Mouse (Mus musculus) telencephalon, adult 2 months (tissue): ENCODE data around the gene Ablim2.

ENCODE experiments used
- DNase-seq: peaks from one replicate; pipeline ENCODE4 v3.0.0-alpha.2; 2011; ENCODE audit warnings: low read depth, low spot score

Ablim2 gene

DNA sequence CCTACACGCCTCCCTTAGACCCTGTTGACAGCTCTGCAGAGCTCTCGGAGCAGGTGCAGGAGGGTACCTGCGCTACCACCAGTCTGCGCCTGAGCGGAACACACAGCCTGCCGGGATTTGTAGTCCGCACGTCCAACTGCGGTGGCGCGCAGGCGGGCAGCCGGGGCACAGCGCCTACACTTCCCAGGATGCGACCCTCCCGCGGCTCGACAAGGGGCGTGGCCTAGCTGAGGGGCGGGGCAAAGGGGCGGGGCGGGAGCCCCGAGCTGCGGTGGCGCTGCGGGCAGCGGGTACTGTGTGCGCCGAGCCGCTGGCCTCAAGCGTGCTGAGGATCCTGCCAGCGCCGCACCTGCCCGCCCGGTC, at the start of gene Ablim2:
TSS of gene Ablim2 (plus strand) at position 242 of the 363 bp plus-strand sequence.
- DNase-seq = peak; percentile 97

DNA sequence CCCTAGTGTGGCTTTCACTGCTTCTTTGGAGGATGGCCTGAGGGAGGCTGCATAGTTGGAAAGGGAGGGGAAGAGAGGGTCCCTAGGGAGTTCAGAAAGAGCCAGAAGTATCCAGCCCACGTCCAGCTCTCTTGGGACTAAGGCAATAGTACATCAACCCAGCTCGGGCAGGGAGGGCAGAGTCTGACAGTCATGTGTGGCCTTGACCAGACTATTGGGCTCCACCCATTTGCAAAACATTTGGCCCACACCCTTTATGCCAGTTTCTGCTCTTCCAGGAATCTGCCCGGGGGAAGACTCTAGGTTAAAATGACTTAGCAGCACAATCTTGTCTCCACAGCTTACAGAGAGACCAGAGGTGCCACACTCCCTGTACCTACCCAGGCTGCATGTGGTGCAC, 47.2 kb upstream of the Ablim2 start:
- DNase-seq = no peak

DNA sequence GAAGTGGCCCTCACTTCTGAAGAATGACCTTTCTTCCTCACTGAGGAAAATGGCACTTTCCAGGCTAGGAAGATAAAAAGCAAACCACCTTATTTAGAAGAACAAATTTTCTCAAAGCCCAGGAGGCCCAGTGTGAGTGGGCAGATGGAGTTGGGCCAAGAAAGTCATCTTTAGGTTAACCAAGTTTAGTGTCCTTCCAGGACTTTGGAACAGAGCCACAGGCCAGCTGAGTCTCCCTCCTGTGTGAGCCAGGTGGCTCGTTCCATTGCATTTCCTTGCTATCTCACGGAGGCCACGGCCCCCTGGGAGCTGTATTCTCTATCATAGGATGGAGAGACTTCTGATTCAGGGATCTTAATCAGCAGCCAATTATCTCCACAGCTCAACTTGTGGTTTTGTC, 46.7 kb upstream of the Ablim2 start:
- DNase-seq = no peak

DNA sequence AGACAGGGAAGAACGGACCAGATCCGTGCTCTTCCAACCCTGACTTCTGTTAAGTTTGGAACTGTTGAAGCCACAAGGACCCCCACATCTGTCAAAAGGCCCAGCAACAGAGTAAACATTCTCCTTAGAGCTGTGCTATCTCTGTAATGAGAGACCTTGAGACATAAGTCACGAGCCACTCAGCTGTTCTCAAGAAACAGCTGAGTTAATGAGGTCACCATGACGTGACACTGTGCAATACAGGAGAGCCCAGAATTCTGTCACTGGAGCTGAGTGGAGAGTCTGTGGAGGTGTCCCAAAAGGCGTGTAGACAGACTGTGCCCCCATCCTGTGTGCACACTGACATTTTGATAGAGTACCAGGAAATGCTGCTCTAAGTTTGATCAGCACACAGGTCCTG, 45.2 kb upstream of the Ablim2 start:
- DNase-seq = no peak

DNA sequence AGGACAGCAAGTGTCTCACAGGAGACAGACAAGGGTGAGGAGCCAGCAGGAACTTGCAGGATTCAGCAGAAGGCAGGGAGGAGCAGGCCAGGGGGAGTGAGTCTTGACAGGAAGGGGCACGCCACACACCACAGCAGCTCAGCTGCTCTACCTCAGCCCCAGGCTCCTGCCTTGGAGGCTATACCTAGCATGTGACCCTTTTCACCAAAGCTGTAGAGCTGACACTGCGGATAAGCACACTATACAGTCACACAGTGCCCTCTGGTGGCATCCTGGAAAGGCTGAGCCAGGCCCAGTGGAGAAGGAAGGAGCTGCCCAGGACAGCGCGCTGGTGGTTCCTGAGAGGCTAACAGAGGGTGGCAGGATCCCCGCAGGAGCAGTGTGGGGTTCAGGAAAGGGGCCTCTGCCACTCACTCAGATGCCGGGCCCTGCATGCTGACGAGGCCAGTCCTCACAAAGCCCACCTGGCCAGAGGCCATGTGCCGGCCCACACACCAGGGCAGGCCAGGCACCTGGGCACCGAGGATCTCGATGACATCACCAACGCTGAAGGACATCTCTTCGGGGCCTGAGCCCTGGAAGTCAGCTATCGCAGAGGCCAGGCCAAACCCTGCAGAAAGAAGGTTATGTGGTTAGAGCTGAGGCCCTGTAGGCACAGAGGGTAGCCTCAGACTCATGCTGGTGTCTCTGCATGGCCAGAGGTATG, 43.9 kb upstream of the Ablim2 start:
- DNase-seq = peak; percentile 36

DNA sequence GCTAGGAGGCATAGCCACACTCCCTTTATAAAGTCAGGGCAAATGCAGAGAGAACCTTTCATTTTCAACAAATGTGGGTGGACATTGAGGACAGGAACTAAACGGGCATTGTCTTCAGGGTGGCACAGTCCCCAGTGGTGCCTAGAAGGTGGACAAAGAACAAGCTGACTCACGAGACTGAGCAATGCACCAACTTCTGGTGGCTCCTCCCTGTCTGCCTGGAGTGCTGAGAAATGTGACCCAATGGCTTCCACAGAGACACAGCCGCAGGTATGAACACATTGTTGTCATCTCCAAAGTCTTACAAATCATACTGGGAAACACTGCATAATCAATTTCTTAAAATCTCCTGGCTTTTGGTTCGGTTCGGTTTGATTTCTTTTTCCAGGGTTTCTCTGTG, 40.2 kb upstream of the Ablim2 start:
- DNase-seq = no peak

DNA sequence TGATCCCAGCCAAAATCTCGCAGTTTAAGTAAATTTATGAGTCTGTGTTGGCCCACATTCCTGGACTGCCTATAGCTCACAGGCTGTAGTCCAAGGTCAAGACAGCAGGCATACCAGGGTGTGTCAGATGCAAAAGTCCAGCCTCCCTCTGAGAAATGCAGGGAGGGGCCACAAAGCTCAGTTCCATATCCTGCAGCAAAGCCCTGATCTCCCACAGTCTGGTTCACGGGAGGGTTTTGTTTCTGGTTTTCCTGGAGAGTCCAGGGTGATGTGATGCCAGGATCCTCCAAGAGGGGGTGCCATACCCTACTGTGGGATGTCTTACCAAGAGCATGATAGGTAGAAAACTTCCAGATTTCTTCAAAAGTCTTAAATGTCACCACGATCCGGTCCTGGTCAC, 39.7 kb upstream of the Ablim2 start:
- no peak for DNase-seq

DNA sequence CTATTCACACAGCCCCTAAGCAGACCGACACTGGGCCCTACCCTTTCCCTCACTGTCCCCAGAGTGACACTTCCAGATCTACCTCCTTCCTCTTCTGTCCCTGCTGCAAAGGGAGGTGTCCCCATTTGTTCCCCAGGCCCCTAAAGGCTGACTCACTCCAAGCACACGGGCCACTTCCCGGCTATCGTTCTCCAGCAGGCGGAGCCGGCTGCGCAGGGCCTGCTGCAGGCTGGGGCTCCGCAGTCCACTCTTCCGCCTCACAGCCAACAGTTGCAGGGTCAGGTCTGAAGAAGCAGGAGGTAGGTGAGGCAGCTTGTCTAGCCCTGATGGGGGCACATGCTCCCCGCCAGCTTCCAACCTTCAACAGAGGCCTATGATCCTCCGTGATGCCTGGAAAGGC, 38.9 kb upstream of the Ablim2 start:
- DNase-seq = no peak

DNA sequence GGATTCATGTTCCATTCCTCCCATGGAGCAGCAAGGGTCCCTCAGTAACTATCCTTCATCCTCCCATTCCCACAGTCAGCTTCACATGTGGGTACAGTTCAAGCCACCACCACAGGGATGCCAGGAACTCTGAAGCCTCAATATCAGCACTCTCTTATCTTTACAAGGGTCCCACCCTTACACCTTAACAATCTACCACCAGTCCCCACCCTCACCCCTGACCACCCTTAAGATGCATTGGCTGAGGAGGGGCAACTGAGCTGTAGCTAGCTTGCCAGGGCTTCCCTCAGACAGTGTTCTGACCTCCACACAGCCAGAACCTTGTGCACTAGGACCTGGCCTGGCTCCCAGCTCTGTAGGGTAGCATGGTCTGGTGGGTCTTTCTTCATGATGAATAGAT, 38.3 kb upstream of the Ablim2 start:
- DNase-seq = no peak

DNA sequence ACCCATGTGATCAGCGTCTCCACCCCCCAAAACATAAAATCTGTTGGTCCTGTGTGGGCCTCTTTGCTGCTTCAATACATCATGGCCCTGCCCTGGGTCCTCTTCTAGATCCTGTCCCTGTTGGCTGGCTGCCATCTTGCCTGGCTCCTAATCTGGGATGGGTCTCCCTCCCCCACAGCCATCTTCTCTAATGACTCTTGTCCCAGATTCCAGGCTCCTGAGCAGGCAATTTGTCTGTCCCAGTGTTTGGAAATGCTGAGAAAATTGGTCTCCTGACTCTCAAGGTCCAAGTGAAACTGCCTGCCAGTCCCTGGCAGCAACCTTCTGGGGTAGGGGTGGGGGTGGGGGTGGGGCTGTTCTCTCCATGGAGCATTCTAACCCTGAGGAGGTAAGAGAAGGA, 37.8 kb upstream of the Ablim2 start:
- DNase-seq = no peak

DNA sequence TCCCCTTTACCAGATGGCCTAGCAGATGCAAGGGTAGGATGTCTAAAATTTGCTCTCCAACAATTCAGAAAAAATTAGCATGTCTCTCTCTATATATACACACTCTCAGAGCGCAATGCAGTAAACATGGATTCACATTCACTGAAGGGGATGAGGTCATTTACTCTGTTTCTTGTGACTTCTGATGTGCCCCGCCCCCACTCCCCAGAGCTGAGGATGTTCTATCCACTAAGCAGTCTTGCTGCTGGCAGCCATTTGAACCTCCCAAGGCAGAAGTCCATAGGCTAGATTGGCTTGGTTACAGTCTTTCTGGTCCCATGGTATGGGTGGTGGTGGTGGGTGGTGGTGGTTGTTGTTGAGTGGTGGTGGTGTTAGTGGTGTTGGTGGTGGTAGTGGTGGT, 35.7 kb upstream of the Ablim2 start:
- no peak for DNase-seq

DNA sequence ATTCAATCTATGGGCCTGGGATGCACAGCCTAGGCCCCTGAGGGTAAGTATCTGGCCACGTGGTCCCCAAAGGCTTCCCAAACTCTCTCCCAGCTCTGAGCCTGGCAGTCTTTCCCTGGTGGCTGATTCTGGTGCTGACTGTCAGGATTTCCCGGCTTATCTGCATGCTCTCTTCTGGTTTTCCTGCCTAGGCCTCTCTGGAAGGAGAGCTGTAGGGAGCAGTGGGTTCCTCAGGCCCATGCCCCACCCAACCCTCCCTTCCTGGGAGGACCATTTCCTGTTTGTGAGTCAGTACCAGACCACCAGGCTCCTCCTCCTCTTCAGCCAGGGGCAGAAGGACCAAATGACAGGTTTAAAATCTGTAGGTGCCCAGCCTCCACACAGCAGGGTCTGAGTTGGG, 35.0 kb upstream of the Ablim2 start:
- DNase-seq = no peak

DNA sequence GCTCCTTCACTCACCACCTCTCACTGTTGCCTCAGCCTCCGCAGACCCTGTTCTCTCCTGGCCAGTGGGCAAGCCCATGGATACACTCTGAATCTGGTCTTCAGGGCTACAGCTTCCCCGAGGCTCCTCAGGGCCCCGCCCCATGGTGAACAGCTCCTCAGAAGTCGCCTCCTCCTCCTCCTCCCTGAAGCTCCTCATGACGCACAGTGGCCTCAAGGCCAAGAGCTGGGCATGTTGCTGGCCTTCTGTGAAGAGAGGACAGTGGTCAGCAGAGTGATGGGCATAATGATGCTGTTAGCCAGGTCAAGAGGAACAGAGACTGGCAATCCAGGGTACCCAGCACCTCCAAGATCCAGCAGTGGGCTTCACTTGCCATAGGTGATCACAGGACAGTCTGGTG, 33.8 kb upstream of the Ablim2 start:
- no peak for DNase-seq

DNA sequence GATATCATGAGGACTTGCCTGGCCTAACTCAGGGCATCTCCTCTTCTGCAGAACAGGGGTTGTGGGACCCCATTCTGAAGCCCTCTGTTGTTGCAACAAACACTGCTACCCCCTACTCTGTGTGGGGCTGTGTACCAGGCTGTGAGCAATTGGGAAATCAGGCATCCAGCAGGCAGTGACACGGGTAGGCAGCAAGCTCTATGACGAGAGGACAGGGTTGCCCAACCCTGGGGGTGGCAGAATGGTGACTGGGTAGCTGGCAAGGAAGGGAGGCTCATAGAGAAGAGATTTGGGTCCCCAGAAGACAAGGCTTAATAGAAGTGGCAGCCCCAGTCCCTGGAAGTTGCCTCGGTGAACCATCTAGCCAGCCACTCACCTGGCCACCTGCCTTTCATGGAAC, 31.8 kb upstream of the Ablim2 start:
- no peak for DNase-seq

DNA sequence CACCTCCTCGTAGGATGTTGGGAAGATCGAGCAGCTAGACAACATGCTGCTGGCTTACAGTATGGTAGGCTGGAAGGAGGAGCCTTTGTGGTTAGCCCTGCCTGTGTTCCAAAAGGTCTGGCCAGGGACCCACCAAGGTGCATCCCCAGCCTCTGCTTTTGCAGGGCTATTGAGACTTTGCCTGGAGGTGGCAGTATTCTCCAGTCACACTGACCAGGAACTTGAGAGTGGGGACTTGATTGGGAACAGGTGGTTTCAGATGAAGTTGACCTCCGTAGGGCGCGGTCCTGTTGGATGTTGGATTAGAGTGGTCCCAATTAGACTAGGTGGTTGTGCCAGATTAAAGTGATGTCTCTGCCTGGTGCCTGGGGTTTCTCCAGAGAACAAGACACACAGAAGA, 30.2 kb upstream of the Ablim2 start:
- DNase-seq = no peak

DNA sequence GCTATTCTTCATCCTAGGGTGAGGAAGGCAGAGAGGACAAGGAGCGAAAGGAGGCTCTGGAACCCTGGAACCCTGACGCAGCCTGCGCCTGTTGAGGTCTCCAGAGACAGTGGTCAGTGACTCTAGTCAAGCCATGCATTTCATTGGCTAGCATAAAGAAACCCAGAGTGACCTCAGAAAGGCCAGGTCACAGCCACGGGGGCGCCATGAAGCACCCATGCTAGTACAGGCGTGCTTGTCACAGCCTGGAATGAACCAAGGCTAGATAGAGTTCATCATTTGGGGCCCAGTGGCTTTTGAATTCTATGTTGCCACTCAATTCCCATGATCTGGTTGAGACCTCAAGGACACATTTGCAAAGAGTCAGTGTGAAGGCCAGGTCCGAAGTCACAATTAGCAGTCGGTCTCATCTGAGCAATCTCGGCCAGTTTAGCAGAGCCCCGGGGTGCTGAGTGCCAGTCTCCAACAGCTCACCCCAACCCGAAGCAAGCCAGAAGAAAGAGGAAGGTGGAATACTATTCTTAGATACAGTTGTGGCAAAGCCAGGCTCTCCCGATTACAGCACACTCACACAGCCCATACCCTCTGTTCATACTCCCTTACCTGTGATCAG, 29.2 kb upstream of the Ablim2 start:
- DNase-seq = no peak

DNA sequence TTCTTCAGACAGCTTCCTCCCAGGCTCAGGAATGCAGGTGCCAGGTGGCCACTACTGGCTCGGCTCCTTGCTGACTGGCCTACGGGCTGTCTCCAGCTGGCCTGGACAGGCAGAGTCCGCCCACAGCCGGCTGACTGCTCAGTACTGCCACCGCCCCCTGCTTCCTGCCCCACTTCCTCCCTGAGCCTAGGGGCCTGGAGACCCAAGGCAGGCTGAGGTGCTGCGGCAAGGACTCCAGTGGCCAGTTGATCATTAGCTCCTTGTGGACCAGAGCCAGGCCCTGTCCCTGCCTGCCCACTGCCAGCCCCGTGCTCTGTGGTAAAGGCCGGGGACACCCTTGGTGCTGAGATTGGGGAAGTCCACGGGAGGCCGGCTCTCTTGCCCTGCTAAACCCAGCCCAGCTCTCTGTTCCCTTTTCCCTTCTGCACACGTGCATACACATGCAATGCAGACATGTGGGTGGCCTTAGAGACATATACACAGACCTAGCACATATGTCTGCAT, 28.7 kb upstream of the Ablim2 start:
- DNase-seq = no peak

DNA sequence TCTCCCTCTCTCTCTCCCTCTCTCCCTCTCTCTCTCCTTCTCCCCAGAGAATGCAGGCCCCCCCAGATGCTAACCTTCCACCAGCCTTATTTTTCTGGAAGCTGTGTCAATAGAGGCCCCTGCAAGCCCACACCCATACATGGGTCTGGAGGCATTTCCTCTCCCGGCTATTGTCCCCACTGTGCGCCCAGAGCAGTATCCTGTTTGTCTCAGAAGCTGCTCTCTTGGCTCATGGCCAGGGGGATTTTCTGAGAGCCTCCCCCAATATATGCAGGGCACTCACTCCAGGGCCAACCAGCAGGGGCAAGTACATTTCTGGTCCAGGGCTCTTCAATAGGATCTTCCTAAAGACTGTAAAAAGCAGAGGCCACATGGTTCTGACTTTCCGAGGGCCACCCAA, 27.8 kb upstream of the Ablim2 start:
- DNase-seq = no peak

DNA sequence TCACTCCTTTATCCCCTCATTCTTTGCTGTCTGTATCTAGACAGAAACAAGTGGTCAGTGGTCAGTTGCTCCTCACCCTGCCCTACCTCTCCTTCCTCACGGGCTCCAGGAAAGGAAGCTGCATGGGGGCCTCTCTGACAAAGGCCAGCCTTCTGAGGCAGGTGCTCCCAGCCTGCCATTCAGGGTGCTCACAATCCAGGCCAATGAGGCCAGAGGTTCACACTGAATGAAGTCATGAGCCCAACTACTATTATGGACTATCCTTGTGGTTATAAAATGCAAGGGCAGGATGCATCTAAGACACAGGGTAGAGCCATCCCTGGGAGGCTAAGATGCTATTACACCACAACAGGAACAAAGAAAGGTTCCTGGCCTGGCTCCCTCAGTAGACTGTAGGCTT, 27.1 kb upstream of the Ablim2 start:
- no peak for DNase-seq

DNA sequence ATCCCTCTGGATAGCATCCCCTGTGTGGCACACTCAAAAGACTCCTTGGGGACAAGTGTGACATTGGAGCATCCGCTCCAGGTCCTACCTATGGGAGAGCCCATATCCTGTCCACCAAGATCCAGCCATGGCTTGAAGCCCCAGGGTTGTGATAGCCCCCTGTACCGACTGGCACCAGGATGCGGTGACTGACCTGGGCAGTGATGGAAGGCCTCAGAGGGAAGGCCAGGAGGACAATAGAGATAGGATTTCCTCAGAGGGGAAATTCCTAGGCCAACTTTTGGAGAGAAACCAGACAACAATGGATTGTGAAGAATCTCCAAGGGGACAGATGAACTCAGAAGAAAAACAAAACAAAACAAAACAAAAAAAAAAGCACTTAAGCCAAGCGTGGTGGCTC, 26.7 kb upstream of the Ablim2 start:
- DNase-seq = no peak

DNA sequence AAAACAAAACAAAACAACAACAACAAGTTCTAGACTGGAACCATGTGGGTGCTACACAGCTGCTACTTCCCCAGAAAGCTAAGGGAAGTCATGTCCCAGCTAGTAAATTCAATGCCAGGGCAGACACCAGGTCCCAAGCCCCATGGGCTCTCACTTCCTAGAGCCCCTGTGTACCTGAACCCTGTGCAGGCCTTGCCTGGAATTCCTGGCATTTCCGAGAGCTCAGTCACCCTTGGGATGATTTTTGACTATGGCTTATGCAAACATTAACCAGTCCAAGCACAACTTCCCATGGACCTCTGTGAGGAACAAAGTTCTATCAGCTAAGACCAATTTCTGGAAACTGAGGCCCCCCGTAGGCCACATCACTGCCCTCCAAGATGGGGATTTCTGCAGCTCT, 24.2 kb upstream of the Ablim2 start:
- no peak for DNase-seq

DNA sequence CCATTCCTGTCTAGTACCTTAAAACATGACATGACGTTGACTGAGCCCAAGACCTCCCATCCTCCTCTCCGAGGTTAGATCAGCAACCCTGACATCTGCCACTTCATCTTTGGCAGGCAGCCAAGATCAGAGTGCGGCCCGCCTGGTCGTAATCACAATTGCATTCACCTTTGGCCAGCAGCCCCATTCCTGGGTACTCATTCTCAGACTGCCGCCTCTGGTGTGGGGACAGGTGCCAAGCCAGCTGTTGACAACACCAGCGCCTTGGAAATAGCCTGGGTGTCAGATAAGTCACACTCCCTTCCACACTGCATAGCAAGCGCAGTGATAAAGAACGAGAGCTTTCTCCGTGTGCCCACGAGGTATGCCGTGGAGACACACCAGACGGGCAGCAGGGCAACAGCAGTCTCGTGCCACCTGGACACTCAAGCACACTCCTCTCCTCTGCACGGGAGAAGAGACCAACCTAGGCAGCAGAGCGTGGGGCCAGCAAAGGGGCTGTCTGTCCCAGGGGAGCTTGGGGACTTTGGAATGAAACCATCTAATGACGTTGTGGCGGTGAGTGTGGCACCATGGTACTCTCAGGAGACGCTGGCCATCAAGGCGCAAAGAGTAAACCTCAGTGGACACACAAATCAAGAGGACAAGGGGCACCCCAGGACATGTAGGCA, 20.3 kb upstream of the Ablim2 start:
- no peak for DNase-seq

DNA sequence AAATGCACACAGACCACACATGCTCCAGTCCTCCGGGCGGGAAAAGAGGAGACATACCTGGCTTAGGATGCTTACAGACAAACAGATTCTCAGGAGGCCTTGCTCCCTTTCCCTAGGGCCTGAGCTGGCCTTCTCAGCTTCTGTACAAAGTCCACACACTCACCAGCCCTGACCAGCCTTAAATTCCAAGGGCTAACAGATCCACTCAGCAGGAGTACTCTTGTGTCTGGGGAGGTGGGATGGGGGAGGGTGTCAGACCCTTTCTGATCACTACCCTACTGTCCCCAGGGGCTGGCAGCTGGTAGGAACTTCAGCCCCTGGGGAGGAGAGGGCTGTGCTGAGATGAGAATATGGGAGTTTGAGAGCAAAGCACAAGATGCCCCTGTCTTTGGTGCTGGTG, 18.7 kb upstream of the Ablim2 start:
- DNase-seq = no peak
